Mouse (Mus musculus): ENCODE data around the gene Rexo2. TPM values are rescaled to one million over a fixed set of nuclear protein-coding genes. Genes with fewer than 3 reads are reported as not detected.
A peak's percentile ranks its signal among the peaks of the same experiment; 100 is the strongest.
"Not testable (repeated sequence)": the region's sequence is repeated elsewhere in the genome, so short reads cannot be mapped to it uniquely, and the experiment has no call there.

The Rexo2 gene
- polyA plus RNA-seq, 1 experiment from 2014 or later, result 119 TPM

- Histone ChIP-seq H3K4me1 (peaks cover 15% of the 10 kb centered on the region), H3K36me3 (peaks cover 27% of the 10 kb centered on the region), H3K27ac (peak overlapping the region; percentile 92), H3K4me3 (peak overlapping the region; percentile 97), H3K9ac (peak overlapping the region; percentile 98), H3K9me3 (no peaks in the 10 kb centered on the region), H3K27me3 (peaks cover 7% of the 10 kb centered on the region; the same call in 1 of the 2 replicates), H3K4me2 (peak overlapping the region; percentile 88)
- peak; percentile 56 for ATAC-seq (ENCODE audit: borderline replicate concordance, extremely low read depth, low FRiP score, low TSS enrichment)
- WGBS, result 3% methylated on average over 34 of the region's 34 CpGs
These were observed 15.1 kb upstream of the Rexo2 start for GRCm38 (mm10) chr9:48495548-48495932.

GRCm38 (mm10) chr9:48494817-48495547 is 14.6 kb upstream of the Rexo2 start, which contains the start of the genes Rbm7 and Gm5617:
TSS of gene Rbm7 (minus strand) at chr9:48495299.
TSS of gene Gm5617 (plus strand) at chr9:48495442.
- H3K4me2 ChIP-seq, result peak within 1 kb of the TSS; percentile 88
- peak; percentile 99 for ATAC-seq (ENCODE audit: borderline replicate concordance, extremely low read depth, low FRiP score, low TSS enrichment)
- under 1% methylated on average over 72 of the region's 72 CpGs for WGBS

GRCm38 (mm10) chr9:48481214-48482134 is 1.1 kb upstream of the Rexo2 start:
- Histone ChIP-seq H3K4me1 (peaks cover 12% of the 10 kb centered on the region), H3K4me3 (peak overlapping the region; percentile 77), H3K27ac (no peak overlapping the region), H3K4me2 (peak overlapping the region; percentile 94), H3K9ac (peak overlapping the region; percentile 18; the same call in 1 of the 2 replicates), H3K9me3 (no peaks in the 10 kb centered on the region), H3K36me3 (peaks cover 8% of the 10 kb centered on the region), H3K27me3 (no peaks in the 10 kb centered on the region)
- ATAC-seq (ENCODE audit: borderline replicate concordance, extremely low read depth, low FRiP score, low TSS enrichment), result no peak
- 28% methylated on average over 20 of the region's 20 CpGs for WGBS

More at GRCm38 (mm10) chr9:48494817-48495547, 14.6 kb upstream of the Rexo2 start, which contains the start of the genes Rbm7 and Gm5617:
- peak within 1 kb of the TSS; percentile 92 for H3K27ac ChIP-seq
- H3K27me3 ChIP-seq, result peaks cover 7% of the 10 kb centered on the region; the same call in 1 of the 2 replicates
- H3K4me1 ChIP-seq, result peaks cover 15% of the 10 kb centered on the region
- peak within 1 kb of the TSS; percentile 98 for H3K9ac ChIP-seq
- H3K36me3 ChIP-seq, result peaks cover 32% of the 10 kb centered on the region
- H3K9me3 ChIP-seq, result no peaks in the 10 kb centered on the region
- H3K4me3 ChIP-seq, result peak within 1 kb of the TSS; percentile 97

GRCm38 (mm10) chr9:48479838-48480410 is 499 bp downstream of the Rexo2 start:
- Histone ChIP-seq H3K36me3 (peaks cover 2% of the 10 kb centered on the region; the same call in 1 of the 2 replicates), H3K4me1 (peaks cover 12% of the 10 kb centered on the region), H3K27me3 (no peaks in the 10 kb centered on the region), H3K4me2 (peak overlapping the region; percentile 94), H3K27ac (no peak overlapping the region), H3K9ac (peak overlapping the region; percentile 79), H3K4me3 (peak overlapping the region; percentile 77), H3K9me3 (no peaks in the 10 kb centered on the region)
- ATAC-seq (ENCODE audit: borderline replicate concordance, extremely low read depth, low FRiP score, low TSS enrichment), result peak; percentile 51
- WGBS, result 7% methylated on average over 25 of the region's 25 CpGs

GRCm38 (mm10) chr9:48478808-48479207 is 1.6 kb downstream of the Rexo2 start:
- Histone ChIP-seq H3K9me3 (no peaks in the 10 kb centered on the region), H3K27ac (no peak overlapping the region), H3K4me3 (no peak overlapping the region), H3K4me1 (peaks cover 12% of the 10 kb centered on the region), H3K4me2 (no peak overlapping the region), H3K36me3 (peaks cover 5% of the 10 kb centered on the region; the same call in 1 of the 2 replicates), H3K9ac (no peak overlapping the region), H3K27me3 (no peaks in the 10 kb centered on the region)
- WGBS, result 80% methylated on average over 4 of the region's 4 CpGs
- no peak for ATAC-seq (ENCODE audit: borderline replicate concordance, extremely low read depth, low FRiP score, low TSS enrichment)

- Histone ChIP-seq H3K36me3 (peaks cover 5% of the 10 kb centered on the region; the same call in 1 of the 2 replicates), H3K9ac (no peak overlapping the region), H3K27ac (no peak overlapping the region), H3K4me1 (peaks cover 11% of the 10 kb centered on the region), H3K27me3 (no peaks in the 10 kb centered on the region), H3K4me3 (no peak overlapping the region), H3K4me2 (no peak overlapping the region), H3K9me3 (no peaks in the 10 kb centered on the region)
- ATAC-seq (ENCODE audit: borderline replicate concordance, extremely low read depth, low FRiP score, low TSS enrichment), result no peak
- WGBS, result 73% methylated on average over 10 of the region's 10 CpGs
These were observed 3.9 kb downstream of the Rexo2 start for GRCm38 (mm10) chr9:48476236-48477165.

- H3K9ac ChIP-seq, result no peak overlapping the region
- ATAC-seq (ENCODE audit: borderline replicate concordance, extremely low read depth, low FRiP score, low TSS enrichment), result no peak
- WGBS, result 91% methylated on average over 9 of the region's 9 CpGs
- no peaks in the 10 kb centered on the region for H3K27me3 ChIP-seq
- H3K27ac ChIP-seq, result no peak overlapping the region
- peaks cover under 1% of the 10 kb centered on the region; the same call in 1 of the 2 replicates for H3K4me1 ChIP-seq
- no peak overlapping the region for H3K4me3 ChIP-seq
- H3K36me3 ChIP-seq, result peaks cover 5% of the 10 kb centered on the region; the same call in 1 of the 2 replicates
- no peak overlapping the region for H3K4me2 ChIP-seq
- H3K9me3 ChIP-seq, result no peaks in the 10 kb centered on the region
These were observed 6.1 kb downstream of the Rexo2 start for GRCm38 (mm10) chr9:48474367-48474766.

- peaks cover 5% of the 10 kb centered on the region; the same call in 1 of the 2 replicates for H3K36me3 ChIP-seq
These were observed 7.3 kb downstream of the Rexo2 start for GRCm38 (mm10) chr9:48473131-48473530.

GRCm38 (mm10) chr9:48472441-48473025 is 7.9 kb downstream of the Rexo2 start:
- 78% methylated on average over 15 of the region's 15 CpGs for WGBS
- Histone ChIP-seq H3K27me3 (no peaks in the 10 kb centered on the region), H3K4me3 (no peak overlapping the region), H3K36me3 (peaks cover 6% of the 10 kb centered on the region; the same call in 1 of the 2 replicates), H3K9ac (no peak overlapping the region), H3K27ac (no peak overlapping the region), H3K9me3 (no peaks in the 10 kb centered on the region), H3K4me1 (no peaks in the 10 kb centered on the region), H3K4me2 (no peak overlapping the region)
- ATAC-seq (ENCODE audit: borderline replicate concordance, extremely low read depth, low FRiP score, low TSS enrichment), result no peak

More at GRCm38 (mm10) chr9:48473131-48473530, 7.3 kb downstream of the Rexo2 start:
- no peak overlapping the region for H3K9ac ChIP-seq
- no peaks in the 10 kb centered on the region for H3K27me3 ChIP-seq
- ATAC-seq (ENCODE audit: borderline replicate concordance, extremely low read depth, low FRiP score, low TSS enrichment), result no peak
- no peak overlapping the region for H3K4me2 ChIP-seq
- no peak overlapping the region for H3K4me3 ChIP-seq
- H3K9me3 ChIP-seq, result no peaks in the 10 kb centered on the region
- H3K4me1 ChIP-seq, result no peaks in the 10 kb centered on the region
- no peak overlapping the region for H3K27ac ChIP-seq
- WGBS, result 90% methylated on average over 12 of the region's 12 CpGs

GRCm38 (mm10) chr9:48467471-48467870 is 13.0 kb downstream of the Rexo2 start:
- not testable (repeated sequence) for H3K27ac ChIP-seq; H3K27me3 ChIP-seq; H3K4me3 ChIP-seq; H3K4me2 ChIP-seq; ATAC-seq (ENCODE audit: borderline replicate concordance, extremely low read depth, low FRiP score, low TSS enrichment); H3K36me3 ChIP-seq; H3K9ac ChIP-seq; H3K4me1 ChIP-seq; H3K9me3 ChIP-seq
- WGBS, result 97% methylated on average over 5 of the region's 5 CpGs

Data from lung, embryonic 15.5 days (tissue).